Mouse (Mus musculus) kidney, embryonic 14.5 days (tissue): ENCODE data around the gene Ufl1. TPM values are rescaled to one million over a fixed set of nuclear protein-coding genes. Genes with fewer than 3 reads are reported as not detected.

Experiments
- ATAC-seq: fragments of 200-750 bp; cut with Nextera tagmentation; 2 replicates; pipeline ENCODE4 v1.8.0; 2017; ENCODE audit warnings: moderate number of reproducible peaks, mild to moderate bottlenecking, moderate TSS enrichment, moderate library complexity; ENCODE audit not compliant: low FRiP score, low TSS enrichment
- H3K27ac ChIP-seq: fragments of 300-500 bp; sonication (generic); 2 replicates; pipeline ENCODE4 v1.5.1; 2014; ENCODE audit warnings: low read depth, mild to moderate bottlenecking, low read length, moderate library complexity, mixed read lengths
- H3K27me3 ChIP-seq: fragments of 300-500 bp; sonication (generic); 2 replicates; pipeline ENCODE4 v1.6.1; 2014; ENCODE audit warnings: mild to moderate bottlenecking, low read length; ENCODE audit not compliant: control insufficient read depth, insufficient read depth
- H3K36me3 ChIP-seq: fragments of 300-500 bp; sonication (generic); 2 replicates; pipeline ENCODE4 v1.6.1; 2014; ENCODE audit warnings: low read length, mixed read lengths; ENCODE audit not compliant: control insufficient read depth, insufficient read depth
- H3K4me1 ChIP-seq: fragments of 300-500 bp; sonication (generic); 2 replicates; pipeline ENCODE4 v1.6.1; 2014; ENCODE audit warnings: low read length, mixed read lengths; ENCODE audit not compliant: control insufficient read depth, insufficient read depth
- H3K4me2 ChIP-seq: fragments of 300-500 bp; sonication (generic); replicated peaks from 2 replicates; pipeline ENCODE4 v1.6.1; 2014; ENCODE audit warnings: low read depth, mild to moderate bottlenecking, low read length
- H3K4me3 ChIP-seq: fragments of 300-500 bp; sonication (generic); 2 replicates; pipeline ENCODE4 v1.5.1; 2014; ENCODE audit warnings: mild to moderate bottlenecking, low read length
- H3K9ac ChIP-seq: fragments of 300-500 bp; sonication (generic); 2 replicates; pipeline ENCODE4 v1.6.1; 2014; ENCODE audit warnings: low read depth, mild to moderate bottlenecking, low read length, moderate library complexity
- H3K9me3 ChIP-seq: fragments of 300-500 bp; sonication (generic); 2 replicates; pipeline ENCODE4 v1.6.1; 2016; ENCODE audit warnings: low read length; ENCODE audit not compliant: control insufficient read depth
- WGBS: fragments of 180-500 bp; shearing (Covaris S2); extraction: QIAGEN DNeasy Blood & Tissue Kit; methylation state at CpG from one replicate; pipeline ENCODE4 v1.1.7; 2014; 5-methylcytosine and 5-hydroxymethylcytosine counted together
- polyA plus RNA-seq: library from polyadenylated mRNA; unstranded; fragments of >200 nt; fragmentation: Nextera tagmentation; extraction: Ambion mirVana; gene quantifications from 2 replicates; pipeline ENCODE4 v1.2.1, GENCODE M21; 2014

Ufl1 gene
- polyA plus RNA-seq, 1 experiment from 2014 or later: 50.5 TPM

DNA sequence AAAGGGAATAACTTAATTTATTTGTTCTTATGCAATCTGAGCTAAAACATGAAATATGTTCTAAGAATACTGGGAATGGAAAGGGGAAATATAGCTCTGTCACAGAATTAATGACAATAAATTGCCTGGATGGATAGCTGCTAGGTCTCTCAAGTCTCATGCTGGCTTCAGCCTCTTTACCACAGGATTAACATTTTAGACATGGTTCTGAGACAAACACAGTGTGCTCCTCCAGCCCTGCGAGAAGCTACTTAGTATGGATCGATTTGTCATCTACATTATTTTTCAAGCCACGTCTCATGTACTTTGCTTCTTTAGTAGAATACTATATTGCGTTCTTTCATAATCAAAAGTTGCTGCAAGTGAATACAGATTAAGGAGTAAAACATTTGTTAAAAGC is 75.5 kb downstream of the Ufl1 start:
- H3K36me3 ChIP-seq: no peaks in the 10 kb centered on the region
- WGBS: 88% methylated on average over 4 of the region's 4 CpGs
- no peaks in the 10 kb centered on the region for H3K4me1 ChIP-seq
- H3K4me3 ChIP-seq: no peak overlapping the region
- no peak overlapping the region for H3K9ac ChIP-seq
- H3K4me2 ChIP-seq: no peak overlapping the region
- no peaks in the 10 kb centered on the region for H3K9me3 ChIP-seq
- H3K27me3 ChIP-seq: no peaks in the 10 kb centered on the region
- ATAC-seq: no peak
- H3K27ac ChIP-seq: no peak overlapping the region

Other genes starting within 250 kb of the Ufl1 start
- gene Fhl5, start 38.9 kb downstream of the Ufl1 start, polyA plus RNA-seq: not detected in 2 replicates